Mouse (Mus musculus) small intestine, adult 2 months (tissue): ENCODE results near the gene Mab21l2.

ENCODE experiments used
- CTCF ChIP-seq: fragments of 200-500 bp; IDR thresholded peaks from 2 replicates; pipeline ENCODE4 v1.5.1; 2012; ENCODE audit warnings: low read depth, mild to moderate bottlenecking, control low read depth, inconsistent platforms, low read length, moderate library complexity, mixed read lengths; ENCODE audit not compliant: insufficient replicate concordance, insufficient read length; ENCODE audit errors: extremely low read depth
- POLR2A ChIP-seq: fragments of 200-500 bp; IDR thresholded peaks from 2 replicates; pipeline ENCODE4 v1.6.1; 2012; ENCODE audit warnings: low read depth, mild to moderate bottlenecking, control low read depth, inconsistent platforms, low read length, moderate library complexity

DNA sequence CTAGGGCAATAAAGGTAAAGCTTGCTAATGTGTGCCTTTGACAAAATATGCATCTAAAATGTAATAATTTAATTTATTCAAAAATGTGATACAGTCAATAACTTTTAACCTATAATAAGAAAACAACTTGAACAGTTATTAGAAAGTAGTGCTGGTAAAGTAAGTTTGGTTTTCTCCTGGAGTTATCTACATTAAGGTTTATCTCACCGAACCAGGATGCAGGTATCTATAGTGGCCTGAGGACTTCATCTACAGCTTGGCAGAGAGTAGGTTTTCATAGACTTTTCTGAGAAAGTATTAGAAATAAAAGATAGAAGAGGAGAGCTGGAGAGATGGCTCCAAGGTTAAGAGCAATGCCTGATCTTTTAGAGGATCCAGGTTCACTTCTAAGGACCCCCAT lies 13.0 kb upstream of the Mab21l2 start:
- TF ChIP-seq CTCF: no peak
- no peak for TF ChIP-seq POLR2A
